Mouse (Mus musculus) retina, embryonic 14.5 days (tissue): ENCODE measurements around the gene Myh14.

Experiments
- DNase-seq: peaks from one replicate; pipeline ENCODE4 v3.0.0-alpha.2; 2015; ENCODE audit warnings: low spot score

The Myh14 gene

DNA sequence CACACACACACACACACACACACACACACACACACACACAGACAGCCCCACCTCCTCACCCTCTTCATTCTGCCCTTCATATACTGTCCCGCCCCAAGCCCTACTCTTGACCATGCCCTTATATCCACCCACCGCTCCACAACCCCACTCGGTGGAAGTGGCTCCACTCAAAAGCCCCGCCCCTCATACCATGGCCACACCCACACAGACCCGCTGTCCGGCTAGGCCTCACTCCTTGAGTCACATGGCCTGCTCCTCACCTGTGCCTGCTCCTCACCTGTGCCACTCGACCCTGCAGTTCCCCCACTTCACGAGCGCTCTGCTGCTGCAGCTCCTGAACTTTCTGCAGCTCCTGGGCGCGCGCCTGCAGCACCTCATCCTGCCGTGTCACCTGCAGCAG lies 40.2 kb downstream of the Myh14 start:
- no peak for DNase-seq

DNA sequence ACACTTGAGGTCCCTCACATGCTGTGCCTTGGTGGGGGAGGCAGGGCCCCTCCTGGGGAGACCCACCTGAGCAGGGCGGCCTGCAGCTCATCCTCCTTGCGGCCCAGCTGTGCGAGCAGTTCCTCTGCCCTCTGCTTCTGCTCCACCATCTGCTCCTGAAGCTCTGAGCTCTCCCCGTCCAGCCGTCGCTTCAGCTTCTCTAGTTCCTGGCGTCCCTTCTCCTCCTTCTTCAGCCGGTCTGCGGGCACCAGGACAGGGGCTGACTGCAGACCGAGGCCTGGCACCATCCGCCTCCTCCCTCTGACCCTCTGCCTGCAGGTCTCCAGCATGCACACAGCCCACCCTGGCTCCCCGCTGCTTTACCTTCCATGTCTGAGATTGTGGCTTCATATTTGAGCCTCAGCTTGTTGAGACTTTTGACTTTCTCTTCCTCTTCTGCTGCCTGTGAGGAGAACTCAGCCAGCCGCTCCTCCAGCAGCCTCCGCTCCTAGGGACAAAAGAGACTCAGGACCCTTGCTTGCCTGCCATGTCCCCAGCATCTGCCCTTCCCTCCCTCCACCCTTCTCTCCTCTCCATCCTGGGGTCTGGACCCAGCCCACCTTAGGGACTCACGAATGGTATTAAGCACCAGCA lies 42.1 kb downstream of the Myh14 start:
- DNase-seq: no peak

DNA sequence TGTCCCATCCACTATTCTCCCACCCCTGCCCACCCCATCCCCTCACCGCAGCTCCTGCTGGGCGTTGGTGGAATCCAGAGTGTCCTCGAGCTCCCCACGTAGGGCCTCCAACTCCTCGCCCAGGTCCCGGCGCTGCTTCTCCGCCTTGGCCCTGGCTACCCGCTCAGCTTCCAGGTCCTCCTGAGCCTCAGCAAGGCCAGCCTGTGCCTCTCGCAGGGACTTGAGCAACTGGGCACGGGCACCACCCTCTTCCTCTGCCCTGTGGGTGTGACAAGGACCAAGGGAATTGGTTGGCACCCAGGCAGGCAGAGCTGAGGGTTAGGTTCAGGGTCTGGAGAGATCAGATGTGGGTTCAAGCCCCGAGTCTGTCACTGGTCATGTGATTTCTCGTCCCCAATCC lies 43.7 kb downstream of the Myh14 start:
- no peak for DNase-seq

GRCm38 (mm10) chr7:44626068-44626385 lies 44.6 kb downstream of the Myh14 start:
- DNase-seq: no peak

DNA sequence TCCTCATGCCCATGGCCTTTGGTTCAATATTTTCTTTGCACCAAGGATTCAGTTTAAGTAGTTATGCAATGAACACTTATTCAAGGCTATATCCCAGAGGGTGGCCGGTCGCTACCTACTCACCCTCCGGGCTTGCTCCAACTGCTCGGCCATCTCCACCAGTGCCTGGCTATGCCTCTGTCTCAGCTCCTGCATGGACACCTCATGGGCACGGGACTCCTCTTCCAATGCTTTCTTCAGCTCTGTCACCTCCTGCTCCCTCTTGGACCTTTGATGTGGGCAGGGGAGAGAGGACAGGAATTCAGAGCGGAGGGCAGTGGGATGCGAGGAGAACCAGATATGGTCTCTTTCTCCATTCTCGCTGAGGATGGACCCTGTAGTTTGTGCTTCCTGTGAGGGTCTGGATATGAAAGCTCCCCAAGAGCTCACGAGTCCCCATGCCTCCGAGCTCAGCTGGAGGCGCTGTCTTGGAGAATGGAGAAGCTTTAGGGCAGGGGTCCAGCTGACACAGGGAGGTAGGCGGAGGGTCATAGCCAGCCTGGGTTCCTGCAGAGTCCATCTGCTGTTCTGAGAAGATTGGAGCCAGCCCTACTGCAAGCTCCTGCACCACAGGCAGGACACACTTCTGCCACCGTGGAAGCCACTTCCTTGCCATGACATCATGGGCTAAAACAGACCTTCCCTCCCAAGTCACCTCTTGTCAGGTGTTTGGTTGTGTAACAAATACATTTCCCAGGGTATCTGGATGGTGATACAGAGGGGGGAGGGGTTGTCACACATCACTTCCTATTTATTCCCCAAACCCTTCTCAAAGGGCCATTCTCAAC lies 45.2 kb downstream of the Myh14 start:
- DNase-seq: no peak

DNA sequence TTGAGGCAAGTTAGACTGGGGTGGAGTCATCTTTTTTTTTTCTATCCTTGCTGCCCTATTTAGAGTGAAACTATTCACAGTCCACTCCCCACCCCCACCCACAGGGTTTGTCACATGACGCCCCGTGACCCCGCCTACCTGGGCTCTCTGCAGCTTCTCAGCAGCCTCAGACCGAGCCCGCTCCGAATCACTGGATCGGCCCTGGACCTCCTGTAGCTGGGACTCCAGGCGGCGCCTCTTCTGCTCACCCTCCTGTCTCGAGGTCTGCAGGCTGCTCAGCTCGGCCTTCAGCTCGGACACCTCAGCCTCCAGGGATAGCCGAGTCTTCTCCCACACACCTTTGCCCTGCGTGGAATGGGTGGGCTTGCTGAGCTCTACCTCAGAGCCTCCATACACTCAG lies 45.8 kb downstream of the Myh14 start:
- no peak for DNase-seq

GRCm38 (mm10) chr7:44624543-44624826 lies 46.2 kb downstream of the Myh14 start:
- no peak for DNase-seq

DNA sequence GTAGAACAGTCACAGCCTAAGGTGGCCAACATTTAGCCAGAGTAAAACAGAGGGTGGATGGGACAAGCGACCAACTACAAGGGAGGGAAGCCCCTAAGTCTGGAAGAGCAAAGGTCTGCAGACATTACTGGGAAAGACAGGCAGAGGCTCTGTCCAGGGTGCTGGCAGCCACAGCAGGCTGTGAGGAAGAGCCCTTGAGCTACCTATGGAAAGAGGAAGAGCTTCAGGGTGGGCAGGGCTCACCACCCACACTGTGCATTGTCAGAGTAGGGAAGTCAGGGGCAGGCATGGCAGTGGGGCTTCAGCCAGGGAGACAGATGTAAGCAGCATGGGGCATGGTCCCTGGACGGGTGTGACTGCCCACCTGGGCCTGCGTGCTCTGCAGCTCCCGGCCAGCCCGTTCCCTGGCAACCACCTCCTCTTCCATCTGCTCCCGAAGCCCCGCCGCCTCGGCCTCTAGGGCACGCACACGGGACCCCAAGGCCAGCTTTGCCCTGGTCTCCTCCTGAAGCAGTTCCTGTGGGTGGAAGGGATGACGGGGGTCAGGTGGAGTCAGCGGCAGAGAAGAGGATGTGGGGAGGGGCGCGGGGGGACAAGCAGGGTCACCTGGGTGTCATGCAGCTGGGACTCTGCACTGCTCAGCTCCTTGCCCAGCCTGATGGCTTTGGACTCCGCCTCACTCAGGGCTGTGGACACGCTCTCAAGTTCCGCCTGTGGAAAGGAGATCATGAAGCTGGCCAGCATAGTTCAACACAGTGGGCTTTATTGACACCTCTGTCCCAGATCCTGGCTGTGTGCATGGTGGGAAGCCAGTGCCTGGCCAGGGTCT lies 46.7 kb downstream of the Myh14 start:
- DNase-seq: no peak

- DNase-seq: no peak
Observed at GRCm38 (mm10) chr7:44617059-44617458, 53.6 kb downstream of the Myh14 start.

GRCm38 (mm10) chr7:44615987-44616386 lies 54.7 kb downstream of the Myh14 start:
- no peak for DNase-seq

- no peak for DNase-seq
Observed at GRCm38 (mm10) chr7:44615309-44615708, 55.3 kb downstream of the Myh14 start.

- peak; percentile 46 for DNase-seq
Observed at GRCm38 (mm10) chr7:44614041-44614688, 56.5 kb downstream of the Myh14 start.

DNA sequence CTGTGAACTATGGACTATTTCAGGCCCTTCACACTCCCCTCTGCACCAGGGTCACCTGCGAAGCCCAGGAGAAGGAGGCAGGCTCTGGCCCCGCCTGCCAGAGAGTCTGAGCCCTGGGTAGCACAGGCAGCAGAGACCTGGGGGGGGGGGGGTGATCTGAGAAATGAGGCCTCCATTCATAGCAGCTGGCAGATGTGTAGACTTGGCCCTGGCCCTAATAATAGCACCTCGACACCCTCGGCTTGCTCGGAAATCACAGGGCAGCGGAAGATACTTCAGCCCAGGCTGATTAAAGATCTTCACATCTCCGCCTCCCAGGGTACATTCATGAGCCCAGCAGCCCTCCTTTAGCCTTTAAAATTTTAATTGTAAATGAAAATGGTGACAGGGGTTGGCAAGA lies 58.5 kb downstream of the Myh14 start:
- DNase-seq: no peak

DNA sequence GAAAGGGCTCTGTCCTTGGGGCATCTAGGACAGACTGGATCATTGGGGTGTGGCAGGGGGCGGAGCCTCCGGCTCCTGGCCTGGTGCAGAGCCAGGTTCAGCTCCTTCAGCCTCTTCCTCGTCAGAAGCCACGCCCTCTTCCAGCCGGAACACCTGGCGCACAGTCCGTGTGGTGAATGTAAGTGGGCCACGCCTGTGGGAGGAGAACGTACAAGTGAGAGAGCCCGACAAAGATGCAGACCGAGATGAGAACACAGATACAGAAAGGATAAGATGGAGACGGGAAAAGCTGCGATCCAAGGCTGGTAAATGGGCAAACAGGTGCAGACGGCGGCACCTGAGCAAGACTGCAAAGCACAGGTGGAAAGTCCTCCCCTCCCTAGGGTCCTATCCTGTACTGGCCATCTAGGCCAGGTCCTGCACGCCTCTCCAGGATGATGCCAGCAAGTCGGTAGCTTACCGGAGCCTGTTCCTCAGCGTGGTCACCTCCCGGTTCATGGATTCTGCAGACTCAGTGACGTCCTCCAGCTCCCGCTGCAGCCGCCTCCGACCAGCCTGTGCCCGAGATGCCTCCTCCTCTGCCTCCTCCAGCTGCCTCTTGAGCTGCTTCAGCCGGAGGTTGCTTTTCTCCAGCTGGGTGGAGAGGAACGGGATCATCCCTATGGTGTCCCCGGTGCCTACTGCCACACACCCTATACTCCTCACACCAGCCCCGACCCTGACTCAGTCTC lies 64.3 kb downstream of the Myh14 start:
- DNase-seq: no peak

DNA sequence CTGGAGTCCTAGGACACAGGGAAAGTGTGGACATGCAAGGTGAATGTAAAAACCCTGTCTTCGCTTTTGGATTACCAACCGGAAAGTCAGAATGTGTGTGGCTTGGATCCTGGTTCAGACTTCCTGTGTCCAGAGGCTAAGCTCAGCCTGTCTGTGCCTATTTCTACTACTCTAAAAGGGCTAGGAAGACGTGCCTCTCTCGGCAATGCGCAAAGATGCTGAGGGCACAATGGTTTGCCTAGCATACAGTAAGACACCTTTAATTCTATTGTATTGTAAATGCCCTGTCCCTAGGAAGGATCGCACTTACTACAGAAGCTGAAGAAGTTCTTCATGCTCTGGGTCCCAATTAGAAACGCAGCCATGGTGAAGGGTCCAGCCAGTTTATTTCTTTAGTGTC lies 65.2 kb downstream of the Myh14 start:
- no peak for DNase-seq

DNA sequence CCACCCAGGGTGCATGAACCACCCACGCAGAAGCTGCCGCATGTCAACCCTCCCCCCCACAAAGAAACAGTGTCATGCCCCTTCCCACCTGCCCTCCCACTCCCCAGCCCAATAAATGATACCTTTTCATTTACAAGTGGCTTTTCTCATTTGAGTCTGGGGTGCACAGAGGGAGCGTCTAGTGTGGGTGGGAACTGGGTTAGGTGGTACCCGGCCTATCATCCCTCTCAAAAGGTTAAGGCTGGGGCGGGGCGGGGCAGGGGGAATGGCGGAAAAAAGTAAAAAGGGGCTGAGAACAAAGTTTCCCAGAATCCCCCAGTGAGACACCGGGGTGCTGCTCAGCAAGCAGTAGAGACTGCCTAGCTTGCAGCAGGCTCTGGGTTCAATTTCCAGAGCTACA lies 66.0 kb downstream of the Myh14 start:
- no peak for DNase-seq

DNA sequence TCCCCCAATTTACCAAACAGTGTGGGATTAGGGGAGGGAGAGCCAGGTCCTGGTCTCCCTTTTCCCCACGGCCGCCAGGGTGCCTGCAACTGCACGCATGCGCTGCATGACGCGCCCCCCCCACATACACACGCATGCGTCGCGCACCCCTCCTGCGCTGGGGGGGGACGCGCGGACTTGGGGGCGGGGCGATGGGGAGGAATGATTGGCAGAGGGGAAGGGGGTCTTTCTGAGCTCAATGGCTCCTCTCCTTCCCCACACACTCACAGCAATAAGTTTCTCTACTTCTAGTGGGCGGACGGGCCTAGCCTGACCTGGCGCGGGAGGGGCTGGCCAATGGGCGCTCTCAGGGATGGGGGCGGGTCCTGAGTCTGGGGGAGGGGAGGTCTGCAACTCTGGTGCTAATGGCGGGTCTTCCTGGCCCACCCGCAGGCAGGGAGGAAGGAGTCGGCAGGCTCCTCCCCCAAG lies 66.5 kb downstream of the Myh14 start:
- peak; percentile 46 for DNase-seq

DNA sequence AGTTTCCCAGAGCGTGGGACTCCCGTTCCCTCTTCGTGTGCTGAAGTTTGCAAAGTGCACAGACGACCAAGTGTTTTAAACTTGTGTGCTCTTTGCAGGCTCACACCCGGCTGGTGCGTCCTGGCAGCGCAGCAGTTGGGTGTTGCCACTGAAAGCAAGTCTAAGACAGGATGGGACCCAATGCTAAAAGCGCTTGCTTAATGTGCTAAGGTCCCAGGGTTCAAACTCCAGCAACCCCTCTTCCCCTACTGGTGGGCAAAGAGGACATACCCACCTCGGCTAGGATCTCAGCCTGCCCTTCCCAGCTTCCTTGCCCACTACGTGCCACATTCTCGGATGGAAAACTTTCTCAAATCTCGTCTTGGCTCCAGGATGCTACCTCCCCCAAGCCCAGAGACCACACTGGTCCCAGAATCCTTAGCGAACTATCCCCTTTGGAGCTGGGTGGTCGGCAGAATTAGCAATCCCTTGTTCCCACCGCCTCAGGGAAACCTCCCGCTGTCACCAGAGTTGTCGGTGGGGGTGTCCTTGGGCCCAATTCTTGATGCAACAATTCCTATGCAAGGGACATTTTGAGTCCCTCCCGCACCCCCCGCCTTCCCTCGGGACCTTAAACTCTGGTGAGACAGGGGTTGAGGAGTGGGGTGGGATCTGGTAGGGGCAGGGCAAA lies 67.3 kb downstream of the Myh14 start:
- no peak for DNase-seq

DNA sequence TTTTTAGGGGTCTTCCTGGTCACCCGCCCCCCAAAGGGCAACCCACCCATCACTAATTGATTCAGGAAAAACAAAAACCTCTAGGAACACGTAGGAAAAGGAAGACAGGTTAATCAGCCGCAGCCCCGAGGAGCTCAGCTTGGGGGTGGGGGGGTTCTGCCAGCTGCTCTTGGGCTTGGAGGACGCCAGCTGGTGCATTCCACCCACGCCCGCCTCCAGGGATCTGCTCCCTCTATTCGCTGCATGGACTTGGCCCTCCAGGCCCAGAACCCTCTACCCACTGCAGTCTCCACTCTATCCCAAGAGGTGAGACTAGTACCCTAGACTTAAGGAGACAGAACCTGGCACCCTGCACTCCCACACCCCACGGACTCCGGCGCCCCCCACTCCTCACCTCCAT lies 68.2 kb downstream of the Myh14 start:
- peak; percentile 44 for DNase-seq

GRCm38 (mm10) chr7:44601646-44602045 lies 69.0 kb downstream of the Myh14 start:
- no peak for DNase-seq

- DNase-seq: no peak
Observed at GRCm38 (mm10) chr7:44600691-44601262, 69.9 kb downstream of the Myh14 start.
